Mouse (Mus musculus): Measurements from ENCODE around the gene Snrnp200.
"Not testable (repeated sequence)": the region's sequence is repeated elsewhere in the genome, so short reads cannot be mapped to it uniquely, and the experiment has no call there.

The Snrnp200 gene

DNA sequence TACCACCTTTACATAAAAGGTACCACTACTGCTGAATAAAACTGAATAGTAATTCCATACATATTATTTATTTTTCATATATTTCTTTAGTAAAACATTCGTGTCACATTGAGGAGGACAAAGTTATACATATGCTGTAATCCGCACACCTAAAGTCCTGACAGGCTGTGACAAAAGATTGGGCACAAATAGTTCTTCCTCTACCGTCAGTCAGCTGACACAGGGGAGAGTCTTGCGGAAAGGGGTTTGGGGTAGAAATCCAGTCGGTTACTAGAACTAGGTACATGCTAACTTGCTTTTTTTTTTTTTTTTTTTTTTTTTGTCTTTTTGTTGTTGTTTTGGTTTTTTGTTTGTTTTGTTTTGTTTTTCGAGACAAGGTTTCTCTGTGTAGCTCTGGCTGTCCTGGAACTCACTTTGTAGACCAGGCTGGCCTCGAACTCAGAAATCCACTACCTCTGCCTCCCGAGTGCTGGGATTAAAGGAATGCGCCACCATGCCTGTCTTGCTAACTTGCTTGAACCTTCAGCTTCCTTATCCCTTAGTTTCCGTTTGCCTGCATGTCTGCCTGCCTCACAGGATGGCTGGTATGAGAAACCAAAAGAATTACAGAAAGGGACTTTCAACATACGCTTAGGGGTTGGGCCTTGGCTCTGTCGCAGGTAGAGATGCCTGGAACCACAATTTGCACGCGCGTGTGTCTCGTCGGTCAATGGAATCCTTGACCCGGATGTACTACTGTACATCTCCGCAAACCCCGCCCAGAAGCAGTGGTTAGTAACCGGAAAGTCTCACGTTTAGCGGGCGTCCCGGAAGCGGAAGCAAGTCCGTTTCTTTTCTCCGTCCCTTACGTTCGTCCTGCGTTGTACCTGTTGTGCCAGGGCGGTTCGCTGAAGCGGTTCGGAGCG lies at the start of gene Snrnp200, which contains the start of gene 1810024B03Rik:
Snrnp200 (plus strand) TSS at position 840 of the 905 bp plus-strand sequence.
1810024B03Rik (minus strand) TSS at position 734 of the 905 bp plus-strand sequence.
- DNase-seq, result peak; percentile 86

DNA sequence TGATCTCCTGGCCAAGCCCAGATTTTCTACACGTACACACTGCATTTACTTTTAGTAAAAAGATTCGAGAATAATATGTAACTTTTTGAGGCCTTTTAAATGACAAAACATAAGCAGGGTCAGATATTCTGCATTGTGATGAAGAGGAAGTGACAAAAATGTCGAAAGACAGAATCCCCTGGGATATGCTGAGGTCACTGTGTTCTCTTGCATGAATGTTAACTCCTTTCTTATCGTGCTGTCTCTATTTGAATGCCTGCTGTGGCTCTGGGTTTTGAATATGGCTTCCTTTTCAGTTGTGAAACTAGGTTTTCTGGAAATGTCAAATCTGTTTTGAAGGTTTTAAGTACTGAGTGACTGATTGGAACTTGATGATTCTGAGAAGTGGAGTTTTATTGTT lies 42.5 kb upstream of the Snrnp200 start:
- DNase-seq, result no peak

DNA sequence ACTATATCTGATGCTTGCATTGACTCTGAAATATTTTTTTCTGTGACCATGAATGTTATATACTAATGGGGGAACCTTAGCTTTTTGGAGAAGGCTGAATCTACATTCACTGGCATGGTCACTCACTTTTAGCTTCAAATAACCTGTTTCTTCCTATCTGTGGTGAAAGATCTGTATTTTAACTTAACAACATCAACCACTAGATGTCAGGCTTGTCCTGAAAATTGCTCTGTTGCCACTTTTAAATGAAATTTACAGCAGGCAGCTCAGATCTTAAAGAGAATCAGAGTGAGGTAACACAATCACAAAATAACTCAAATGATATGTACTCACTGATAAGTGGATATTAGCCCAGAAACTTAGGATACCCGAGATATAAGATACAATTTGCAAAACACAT lies 41.9 kb upstream of the Snrnp200 start:
- DNase-seq, result not testable (repeated sequence)

DNA sequence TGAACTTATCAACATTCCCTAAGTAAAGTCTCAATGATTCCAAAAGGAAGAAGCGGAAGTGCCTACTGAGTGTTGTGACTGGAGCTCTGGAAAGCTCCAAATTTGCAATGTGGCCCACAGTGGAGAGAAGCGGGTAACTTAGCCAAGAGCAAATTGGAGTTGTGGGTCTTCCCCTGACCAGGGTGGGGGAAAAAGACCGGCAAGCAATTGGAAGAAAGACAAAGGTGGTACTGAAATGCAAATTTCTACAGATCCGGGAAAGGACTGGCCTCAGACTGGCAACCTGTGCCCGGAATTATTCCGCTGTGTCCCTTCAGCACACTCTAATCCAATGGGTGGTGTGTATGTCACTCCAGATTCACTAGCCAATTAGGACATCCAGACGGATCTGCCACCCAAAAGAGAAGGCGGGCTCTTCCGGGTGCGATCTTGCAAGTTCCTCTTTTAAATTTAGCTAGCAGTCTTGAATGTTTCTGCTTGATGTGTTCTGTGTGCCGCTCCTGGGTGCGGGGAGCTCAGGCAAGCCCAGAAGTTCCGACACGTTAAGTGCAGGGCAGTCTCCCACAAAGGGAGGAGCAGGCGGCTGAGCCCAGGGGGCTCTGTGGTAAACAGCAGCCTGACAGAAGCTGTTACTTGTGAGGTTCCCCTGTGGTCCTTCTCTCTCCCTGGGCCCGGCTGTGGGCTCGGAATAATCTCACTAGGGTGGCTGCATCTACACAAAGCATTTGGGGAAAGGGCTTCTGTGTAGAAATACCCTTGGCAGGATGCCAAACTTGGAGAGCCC lies 25.4 kb upstream of the Snrnp200 start:
- DNase-seq, result peak; percentile 64

DNA sequence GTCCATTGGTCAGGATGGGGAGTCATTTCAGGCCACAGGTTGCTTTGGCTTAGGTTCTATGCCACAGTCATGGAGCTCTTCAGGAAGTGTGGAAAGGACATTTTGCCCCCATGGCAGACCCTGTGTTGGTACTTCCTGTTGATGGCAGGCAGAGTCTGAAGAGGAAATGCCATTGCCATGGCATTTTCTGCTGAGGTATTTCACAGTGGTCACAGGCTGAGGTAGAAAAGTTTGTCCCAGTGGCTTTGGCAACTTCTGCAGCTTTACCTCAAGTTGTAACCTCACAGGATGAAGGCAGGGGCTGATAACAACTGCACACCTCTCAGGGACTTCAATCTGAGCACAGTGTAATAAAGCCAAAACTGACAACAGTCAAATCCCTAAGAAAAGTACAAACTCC lies 18.6 kb upstream of the Snrnp200 start:
- DNase-seq, result no peak

DNA sequence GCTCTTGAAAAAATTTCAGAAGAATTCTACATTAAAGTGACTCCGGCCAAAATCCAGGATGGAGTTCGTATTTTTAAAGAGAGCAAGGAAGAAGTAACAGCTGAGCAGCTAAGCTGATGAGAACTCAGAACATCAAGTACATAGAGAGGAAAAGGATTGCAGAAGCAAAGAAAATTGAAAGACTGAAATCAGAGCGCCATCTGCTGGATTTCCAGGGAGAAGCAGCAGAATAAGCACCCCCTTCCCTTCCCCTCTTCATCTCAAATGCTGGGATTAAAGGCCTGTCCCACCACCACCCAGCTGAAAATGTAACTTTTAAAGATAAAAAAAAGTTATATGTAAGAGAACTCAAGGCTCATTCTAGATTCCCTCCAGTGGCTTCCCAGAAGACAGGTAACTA lies 3.3 kb upstream of the Snrnp200 start:
- peak; percentile 72 for DNase-seq

DNA sequence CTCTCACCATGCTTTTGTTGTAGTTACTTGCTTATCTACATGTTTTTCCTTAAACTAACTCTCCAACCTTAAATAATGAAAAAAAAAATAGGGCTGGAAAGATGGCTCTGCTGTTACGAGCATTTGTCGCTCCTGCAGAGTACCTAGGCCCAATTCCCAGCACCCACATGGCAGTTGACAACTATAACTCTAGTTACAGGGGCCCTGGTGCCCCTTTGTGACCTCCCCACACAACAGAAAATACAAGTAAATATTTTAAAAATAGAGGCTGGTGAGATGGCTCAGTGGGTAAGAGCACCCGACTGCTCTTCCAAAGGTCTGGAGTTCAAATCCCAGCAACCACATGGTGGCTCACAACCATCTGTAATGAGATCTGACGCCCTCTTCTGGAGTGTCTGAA lies 2.2 kb upstream of the Snrnp200 start:
- DNase-seq, result not testable (repeated sequence)

DNA sequence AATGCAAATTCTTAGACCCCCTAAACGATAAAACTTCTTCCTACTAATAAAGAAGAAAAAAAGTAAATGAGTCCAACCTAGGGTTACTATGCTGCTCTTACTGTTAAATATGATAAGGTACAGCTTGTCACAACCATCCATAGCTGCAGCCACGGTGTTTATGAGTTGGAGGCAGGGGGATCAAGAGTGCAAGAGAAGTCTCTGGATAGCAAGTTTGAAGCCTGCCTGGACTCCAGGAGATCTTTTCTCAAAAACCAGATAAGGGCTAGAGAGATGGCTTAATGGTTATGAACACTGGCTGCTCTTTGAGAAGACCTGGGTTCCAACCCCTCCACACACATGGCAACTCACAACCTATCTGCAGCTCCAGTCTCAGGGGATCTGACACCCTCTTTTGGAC lies 1.3 kb upstream of the Snrnp200 start:
- no peak for DNase-seq

DNA sequence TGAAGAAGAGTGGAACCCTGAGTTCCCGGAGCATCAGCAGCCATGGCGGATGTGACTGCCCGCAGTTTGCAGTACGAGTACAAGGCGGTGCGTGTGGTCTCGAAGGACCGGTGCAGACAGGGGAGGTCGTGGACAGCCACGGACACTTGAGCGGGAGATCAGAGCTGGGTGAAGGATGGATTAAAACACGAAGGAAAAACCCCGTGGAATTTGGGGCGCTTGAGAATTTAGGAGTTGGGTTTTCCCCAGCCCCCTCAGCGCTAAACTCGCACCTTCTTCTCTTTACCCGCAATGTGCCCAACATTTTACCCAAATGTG lies 225 bp downstream of the Snrnp200 start:
- no peak for DNase-seq

DNA sequence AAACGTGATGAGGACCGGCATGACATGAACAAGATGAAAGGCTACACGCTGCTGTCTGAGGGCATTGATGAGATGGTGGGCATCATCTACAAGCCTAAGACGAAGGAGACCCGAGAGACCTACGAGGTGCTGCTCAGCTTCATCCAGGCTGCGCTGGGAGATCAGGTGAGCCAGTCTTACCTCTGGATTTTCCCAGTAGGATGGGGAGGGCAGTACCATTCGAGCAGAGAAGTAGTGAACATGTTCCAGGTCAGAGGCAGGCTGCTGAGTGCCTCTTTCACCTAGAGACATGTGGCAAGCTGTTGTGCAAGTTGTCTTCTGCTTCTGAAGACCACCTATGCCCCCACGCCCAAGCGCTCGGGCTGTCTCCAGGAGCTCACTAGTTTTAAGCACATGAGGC lies 2.5 kb downstream of the Snrnp200 start:
- no peak for DNase-seq

DNA sequence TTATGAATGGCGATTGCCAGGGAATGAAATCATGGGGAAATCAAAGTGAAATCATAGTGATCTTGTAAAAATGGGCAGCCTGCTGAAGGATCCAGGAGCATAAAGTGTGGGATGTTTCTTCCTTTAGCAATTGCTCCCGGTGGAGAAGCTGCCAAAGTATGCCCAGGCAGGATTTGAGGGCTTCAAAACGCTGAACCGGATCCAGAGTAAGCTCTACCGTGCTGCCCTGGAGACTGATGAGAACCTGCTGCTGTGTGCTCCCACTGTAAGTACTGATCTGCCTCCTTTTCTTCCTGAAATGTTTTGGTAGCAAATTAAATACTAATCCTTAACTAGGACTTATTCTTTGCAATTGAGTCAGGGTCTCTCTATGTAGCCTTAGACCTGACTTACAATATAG lies 9.6 kb downstream of the Snrnp200 start:
- DNase-seq, result no peak

DNA sequence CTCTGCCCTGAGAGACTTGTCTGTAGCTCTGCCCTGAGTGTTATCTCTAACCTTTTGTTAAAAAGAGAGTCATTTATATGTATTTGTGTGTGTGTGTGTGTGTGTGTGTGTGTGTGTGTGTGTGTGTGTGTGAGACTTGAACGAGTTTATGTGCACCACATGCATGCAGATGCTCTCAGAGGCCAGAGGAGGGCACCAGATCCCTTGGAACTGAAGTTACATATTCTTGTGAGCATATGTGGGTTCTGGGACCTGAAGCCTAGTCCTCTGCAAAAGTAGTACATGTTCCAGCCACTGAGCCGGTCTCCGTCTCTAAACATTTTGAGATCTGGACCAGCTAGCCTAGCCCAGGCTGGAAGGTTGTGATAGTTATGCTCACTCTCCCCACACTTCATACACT lies 17.1 kb downstream of the Snrnp200 start:
- DNase-seq, result no peak

DNA sequence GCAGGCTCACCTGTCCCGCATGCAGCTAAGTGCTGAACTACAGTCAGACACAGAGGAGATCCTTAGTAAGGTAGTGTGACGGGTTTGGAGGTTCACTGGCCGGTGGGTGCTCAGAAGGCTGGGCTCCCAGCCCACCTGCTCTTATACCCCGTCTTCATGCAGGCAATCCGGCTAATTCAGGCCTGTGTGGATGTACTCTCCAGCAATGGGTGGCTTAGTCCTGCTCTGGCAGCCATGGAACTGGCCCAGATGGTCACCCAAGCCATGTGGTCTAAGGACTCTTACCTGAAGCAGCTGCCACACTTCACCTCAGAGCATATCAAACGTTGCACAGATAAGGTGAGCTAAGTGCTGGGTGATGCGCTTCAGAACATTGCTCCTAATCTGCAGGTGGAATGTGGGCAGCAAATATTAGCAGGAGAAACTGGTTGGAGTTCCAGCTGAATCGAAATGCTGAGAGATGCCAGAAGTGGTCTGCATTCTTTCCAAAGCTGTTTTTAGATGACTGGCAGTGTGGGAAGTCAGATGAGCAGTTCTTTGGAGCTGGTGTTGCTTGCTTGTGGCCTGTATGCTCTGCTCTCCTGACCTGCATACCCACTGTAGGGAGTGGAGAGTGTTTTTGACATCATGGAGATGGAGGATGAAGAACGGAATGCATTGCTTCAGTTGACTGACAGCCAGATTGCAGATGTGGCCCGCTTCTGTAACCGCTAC lies 29.9 kb downstream of the Snrnp200 start:
- DNase-seq, result no peak

DNA sequence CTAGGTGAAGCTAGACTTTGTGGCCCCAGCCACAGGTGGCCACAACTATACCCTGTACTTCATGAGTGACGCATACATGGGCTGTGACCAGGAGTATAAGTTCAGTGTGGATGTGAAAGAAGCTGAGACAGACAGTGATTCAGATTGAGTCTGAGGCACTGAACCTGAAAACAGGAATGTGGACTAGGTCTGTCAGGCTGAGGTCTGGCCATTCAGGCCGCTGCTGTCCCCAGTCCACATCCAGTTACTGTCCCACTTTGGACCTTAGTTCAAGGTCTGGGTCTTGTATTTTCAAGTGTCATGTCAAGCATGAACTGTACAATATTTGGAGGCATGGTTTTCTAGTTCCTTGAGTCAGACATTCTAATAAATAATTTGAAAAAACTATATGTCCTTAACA lies 31.9 kb downstream of the Snrnp200 start:
- DNase-seq, result no peak

DNA sequence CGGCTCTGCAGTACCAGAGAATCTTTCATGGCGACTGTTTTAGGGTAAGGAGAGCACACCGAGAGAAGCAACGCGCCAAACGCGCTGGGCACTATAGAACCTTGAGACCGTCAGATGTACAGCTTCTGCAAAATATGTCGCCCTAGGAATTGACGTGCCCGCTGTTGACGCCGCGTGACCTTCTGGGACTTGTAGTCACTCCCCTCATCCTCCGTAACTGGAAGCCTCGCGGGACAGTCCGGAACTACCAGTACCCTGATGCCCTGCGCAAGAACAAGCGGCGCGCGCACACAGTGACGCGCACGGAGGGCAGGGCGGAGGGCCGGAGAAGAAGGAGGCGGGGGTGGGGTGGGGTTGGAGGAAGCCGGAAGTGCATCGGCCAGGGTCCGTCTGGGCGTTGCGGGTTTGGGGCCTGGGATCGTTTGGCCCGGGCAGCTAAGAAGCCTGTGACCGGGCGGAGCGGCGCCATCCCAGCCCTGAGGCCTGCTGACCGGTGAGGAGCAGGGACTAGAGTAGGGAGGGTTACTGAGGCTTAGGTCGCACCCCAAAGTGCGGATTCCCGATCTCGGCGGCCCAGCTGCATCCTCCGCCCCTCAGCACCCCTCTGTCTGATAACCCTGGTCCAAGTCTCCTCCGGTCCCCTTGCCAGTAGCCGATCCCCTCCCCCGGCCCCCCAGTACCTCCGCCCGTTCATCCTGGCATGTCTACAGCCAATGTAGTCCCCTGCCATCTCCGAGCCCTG lies 39.6 kb downstream of the Snrnp200 start, which contains the start of the genes Ciao1 and Tmem127:
Ciao1 (minus strand) TSS at position 225 of the 742 bp plus-strand sequence.
Tmem127 (plus strand) TSS at position 317 of the 742 bp plus-strand sequence.
- DNase-seq, result peak; percentile 97

DNA sequence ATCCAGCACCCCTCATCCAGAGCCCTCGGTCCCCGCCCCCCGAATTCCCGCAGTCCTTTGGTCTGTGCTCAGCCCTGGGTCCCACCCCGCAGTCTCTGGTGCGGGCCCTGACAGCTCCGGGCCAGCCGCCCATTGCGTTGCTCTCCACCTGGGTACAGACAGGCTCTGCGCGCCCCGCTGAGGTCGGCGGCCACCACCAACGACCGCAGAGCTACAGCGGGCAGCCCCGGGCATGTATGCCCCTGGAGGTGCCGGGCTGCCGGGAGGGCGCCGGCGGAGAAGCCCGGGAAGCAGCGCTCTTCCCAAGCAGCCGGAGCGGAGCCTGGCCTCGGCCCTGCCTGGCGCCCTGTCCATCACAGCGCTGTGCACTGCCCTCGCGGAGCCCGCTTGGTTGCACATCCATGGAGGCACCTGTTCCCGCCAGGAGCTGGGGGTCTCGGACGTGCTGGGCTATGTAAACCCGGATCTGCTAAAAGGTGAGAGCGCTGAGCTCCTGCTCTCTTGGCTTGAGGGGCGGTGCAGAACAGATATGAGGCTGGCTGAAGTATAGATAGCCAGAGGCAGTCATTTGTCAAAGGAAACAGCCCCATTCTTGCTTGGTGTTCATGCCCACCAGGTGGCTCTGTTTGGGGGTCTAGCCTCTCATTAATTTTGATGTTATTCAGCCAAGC lies 40.3 kb downstream of the Snrnp200 start:
- peak; percentile 51 for DNase-seq

DNA sequence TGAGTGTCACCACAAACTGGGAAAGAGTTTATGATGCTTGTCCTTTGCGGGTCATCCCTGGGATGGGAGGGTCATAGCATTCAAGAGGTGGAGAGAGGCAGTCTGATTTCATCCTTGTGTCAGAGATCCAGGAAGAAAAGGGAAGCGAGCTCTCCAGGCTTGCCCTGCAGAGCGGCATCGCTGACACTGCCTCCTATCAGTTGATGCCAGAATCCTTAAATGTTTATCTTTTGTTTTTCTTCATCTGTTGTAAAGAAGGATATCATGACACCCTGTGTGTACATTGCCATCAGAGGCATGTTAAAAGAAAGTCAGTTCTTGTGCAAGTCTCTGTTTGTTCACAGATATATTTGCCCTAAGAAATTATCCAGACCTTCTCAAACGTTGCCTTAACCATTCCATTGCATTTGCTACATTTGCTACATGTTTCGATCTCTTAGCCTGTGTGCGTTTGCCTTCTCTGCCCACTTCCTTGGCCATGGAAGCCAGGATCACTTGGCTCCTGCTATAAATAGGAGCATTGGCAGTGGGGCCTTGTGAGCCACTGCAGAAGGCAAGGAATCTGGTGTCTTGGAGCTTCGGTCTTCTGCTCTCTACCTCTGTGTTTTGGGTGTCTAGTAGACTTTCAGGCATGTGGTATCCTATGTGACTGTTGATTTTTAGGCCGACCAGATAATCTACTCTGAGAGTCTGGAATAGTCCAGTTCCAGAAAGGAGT lies 42.3 kb downstream of the Snrnp200 start:
- no peak for DNase-seq

DNA sequence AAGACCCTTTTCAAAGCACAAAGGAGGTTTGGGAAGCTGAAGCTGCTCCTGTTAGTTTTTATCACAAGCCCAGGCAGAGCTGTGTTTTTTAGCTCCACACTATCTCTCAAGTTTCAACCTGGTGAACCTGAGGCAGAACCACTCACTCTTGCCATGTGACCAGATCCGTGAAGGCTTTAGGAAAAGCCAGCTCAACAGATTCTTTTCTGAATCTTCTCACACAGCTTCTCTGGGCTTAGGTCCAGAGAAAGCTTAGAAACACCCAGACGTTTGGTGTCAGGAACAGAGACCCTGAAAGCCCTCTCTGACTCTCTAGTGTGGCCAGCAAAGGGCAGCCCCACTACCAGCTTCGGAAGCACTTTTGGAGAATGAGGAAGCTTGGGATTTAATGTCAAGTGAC lies 43.3 kb downstream of the Snrnp200 start:
- no peak for DNase-seq

DNA sequence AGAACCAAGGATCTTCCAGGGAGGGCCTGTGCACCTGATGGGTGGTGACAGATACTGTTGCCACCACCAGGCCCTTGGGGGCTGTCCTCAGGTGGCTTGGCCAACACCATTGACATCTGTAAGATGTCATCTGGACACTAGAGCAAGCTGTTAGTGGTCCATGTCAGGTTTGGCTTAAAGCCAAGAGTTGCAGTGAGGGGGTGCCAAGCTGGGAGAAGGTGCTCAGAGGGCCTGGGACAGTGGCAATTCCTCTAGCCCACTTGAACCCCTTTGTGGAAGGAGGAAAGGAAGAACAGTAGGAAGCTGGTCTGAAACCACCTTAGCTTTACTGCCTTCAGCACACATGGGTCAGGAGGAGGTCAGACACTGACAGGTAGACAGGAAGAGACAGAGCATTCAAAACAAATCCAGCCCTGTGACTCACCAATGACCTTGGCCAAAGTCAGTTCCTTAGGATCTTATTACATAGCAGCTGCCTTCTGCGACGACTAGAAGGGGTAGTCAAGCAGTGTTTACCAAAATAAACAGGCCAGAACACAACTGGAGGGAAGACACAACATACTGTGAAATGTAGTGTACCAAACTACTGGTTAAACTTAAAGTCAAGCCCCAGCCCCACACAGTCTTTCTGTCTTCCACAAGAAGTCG lies 43.8 kb downstream of the Snrnp200 start:
- no peak for DNase-seq

DNA sequence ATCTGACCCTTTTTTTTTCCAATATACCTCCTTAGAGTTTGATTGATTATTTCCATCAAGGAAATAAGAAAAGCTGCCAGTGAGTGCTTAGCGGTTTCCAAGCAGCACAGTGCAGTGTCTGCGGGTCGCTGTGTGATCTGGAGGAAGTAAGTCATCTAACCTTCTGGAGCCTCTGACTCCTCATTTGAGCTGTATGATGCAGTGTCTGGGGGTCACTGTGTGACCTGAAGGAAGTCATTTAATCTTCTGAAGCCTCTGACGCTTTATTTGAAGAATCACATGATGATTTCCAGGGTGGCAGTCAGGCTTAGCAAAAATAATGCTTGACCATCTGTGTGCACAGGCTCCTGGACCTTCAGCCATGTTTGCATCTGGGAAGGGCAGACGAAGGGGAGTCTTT lies 44.6 kb downstream of the Snrnp200 start:
- DNase-seq, result no peak

All from right cerebral cortex, postnatal 4 days (tissue).